Mouse (Mus musculus): ENCODE measurements around the gene Kdm1a. TPM values are rescaled to one million over a fixed set of nuclear protein-coding genes. Genes with fewer than 3 reads are reported as not detected.

Kdm1a gene
- polyA plus RNA-seq, 3 experiments from 2014 or later: 12.3 to 23.7 (median 23.2) TPM

DNA sequence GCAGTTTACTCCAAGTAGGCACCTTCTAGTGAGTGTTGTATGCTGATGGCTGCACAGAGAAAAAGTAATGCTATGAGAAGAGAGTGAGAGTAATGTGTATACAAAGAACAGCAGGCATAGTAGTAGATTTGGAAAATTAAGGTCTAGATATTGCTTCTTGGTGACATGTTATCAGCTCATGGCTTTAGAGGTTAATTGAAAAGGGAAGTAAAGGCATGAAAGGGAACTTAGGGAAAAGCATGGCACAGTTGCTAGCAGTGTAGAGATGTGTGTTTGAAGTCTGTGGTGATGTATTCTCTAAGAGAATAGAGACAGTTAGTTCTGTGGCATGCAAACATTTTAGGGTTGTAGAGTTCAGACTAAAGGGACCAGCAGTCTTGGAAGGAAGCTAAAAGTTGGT lies 82.7 kb downstream of the Kdm1a start:
- no peak for ATAC-seq

DNA sequence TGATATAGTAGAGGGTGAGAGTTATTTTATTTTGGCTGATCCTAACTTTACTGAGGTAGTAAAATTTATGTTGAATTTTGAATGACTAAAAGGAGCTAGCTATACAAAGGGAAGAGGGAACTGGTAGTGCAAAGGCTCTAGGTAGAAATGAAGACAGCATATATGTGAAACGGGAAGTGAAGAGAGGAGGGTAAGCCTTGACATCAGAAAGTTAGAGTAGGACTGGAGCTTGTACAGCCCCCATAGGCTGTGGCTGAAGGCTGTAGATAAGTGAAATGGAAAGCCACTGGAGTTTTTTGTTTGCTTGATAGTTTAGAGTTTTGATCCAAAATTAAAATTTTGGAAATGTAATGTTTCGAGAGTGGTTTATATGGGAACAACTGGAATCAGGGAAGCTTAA lies 83.9 kb downstream of the Kdm1a start:
- ATAC-seq: no peak

DNA sequence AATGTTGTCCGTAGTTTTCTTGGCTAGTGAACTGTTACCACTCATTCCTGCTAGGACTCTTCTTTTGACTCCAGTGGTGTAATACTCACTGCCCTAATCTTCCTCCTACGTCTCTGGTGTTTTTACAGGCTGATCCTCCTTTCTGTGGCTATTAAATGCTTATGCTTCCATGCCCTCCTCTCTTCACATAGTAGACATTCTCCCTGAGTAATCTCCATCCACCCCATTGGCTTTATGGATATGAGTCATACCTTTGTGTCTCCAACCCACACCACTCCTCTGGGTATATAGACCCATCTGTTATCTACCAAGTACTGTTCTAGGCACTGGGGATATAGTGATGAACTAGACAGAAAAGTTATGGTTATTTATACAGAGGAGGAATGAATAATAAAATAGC lies 84.4 kb downstream of the Kdm1a start:
- no peak for ATAC-seq

DNA sequence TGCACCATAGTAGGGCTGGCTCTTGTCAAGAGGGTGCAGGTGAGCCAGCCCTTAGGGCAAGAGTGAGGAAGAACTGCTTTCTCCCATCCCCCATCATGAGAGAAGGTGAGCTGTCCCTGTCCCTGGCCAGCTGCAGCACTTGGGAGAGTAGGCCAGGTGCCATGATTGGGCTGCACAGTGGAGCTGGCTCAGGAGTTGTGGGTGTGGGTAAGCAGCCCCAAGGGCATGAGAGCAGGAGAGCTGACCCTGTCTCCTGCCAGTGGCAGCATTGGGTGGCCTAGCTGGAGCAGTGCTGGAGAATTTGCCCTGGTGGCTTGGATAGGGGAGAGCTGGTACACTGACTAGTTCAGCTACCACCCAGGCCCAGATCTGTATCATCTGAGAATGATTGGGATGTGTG lies 89.6 kb downstream of the Kdm1a start:
- ATAC-seq: no peak

DNA sequence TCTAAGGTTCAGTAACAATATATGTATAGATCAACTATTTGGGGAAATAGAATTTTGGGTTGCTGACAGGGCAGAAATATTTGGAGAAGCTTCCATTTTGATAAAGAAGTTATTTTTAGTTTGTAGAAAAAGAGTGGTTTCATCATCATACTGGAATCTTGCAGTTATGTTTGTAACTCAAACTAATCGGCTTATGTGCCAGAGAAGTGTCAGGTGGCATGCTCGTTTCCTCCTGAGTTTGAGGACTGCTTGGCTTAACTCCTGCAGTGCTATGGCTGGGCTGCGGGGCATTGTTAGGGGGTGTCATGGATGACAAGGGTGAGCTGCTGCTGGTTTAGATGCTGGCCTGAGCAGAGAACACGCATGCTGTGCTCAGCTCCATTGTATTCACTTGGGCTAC lies 90.8 kb downstream of the Kdm1a start:
- no peak for ATAC-seq

DNA sequence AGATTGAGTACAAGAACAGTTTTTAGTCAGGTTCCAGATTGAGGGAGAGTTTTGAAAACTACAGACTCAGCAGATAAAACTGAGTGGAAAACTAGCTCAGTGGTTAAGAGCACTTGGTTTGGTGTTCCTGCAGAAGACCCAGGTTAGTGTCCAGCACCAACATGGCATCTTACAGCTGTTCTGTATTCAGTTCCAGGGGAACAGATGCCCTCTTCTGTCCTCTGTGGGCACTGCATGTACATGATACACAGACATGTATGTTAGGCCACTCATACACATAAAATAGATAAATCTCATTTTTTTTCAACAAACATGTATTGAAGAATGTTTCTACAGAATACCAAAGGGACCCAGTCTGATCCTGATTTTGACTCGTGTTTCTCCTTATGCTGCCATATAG lies 92.7 kb downstream of the Kdm1a start:
- ATAC-seq: peak; percentile 32

DNA sequence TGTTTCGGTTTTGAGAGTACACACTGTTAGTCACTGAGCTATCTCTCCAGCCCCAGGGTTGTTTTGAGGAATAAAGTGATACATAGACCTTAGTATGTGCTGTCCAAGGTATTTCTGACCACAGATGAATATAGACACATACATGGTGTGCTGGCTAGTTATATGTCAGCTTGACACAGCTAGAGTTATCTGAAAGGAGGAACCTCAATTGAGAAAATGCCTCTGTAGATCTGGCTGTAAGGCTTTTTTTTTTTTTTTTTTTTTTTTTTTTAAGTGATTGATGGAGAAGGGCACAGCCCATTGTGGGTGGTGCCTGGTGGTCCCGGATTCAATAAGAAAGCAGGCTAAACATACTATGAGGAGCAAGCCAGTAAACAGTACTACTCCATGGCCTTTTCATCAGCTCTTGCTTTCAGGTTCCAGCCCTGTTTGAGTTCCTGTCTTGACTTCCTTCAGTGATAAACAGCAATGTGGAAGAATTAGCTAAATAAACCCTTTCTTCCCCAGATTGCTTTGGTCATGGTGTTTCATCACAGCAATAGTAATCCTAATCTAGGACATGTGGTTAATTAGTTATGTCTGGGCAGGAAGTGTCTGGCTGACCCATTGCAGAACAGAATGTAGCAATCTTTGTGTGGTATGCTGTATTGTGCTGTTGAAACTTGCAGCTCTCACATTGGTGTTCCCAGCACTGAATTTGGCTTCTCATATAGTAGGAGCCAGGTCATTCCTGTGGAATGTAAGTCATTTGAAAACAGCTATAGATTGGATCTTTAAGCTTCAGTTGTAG lies 96.9 kb downstream of the Kdm1a start:
- ATAC-seq: no peak

Other genes starting within 250 kb of the Kdm1a start
- gene Htr1d, start 179.2 kb downstream of the Kdm1a start, polyA plus RNA-seq (2017; shearing (Covaris generic)): not detected
- gene 6030445D17Rik, start 140.5 kb downstream of the Kdm1a start, polyA plus RNA-seq (2017; shearing (Covaris generic)): under 1 TPM in 1 of 3 experiments, not detected in 2; 0.19 TPM
- gene Luzp1, start 133.0 kb downstream of the Kdm1a start, polyA plus RNA-seq (2017; shearing (Covaris generic)): 10 to 100 TPM in 1 of 3 experiments, 1 to 10 TPM in 2; 4.9 to 10.9 (median 5.6) TPM
- not detected for gene Tex46, start 7.7 kb upstream of the Kdm1a start, polyA plus RNA-seq (2017; shearing (Covaris generic))
- gene Lactbl1, start 19.9 kb upstream of the Kdm1a start, polyA plus RNA-seq (2017; shearing (Covaris generic)): under 1 TPM in 1 of 3 experiments, not detected in 2; 0.16 TPM
- gene Ephb2, start 233.3 kb upstream of the Kdm1a start, polyA plus RNA-seq (2017; shearing (Covaris generic)): under 1 TPM in 1 of 3 experiments, not detected in 2; 0.05 TPM

Data from inflammation-experienced regulatory T-cells, adult 6 months (primary cell).